Mouse (Mus musculus): ENCODE measurements around the gene Tmem94.
"Not testable (repeated sequence)": the region's sequence is repeated elsewhere in the genome, so short reads cannot be mapped to it uniquely, and the experiment has no call there.

The Tmem94 gene

DNA sequence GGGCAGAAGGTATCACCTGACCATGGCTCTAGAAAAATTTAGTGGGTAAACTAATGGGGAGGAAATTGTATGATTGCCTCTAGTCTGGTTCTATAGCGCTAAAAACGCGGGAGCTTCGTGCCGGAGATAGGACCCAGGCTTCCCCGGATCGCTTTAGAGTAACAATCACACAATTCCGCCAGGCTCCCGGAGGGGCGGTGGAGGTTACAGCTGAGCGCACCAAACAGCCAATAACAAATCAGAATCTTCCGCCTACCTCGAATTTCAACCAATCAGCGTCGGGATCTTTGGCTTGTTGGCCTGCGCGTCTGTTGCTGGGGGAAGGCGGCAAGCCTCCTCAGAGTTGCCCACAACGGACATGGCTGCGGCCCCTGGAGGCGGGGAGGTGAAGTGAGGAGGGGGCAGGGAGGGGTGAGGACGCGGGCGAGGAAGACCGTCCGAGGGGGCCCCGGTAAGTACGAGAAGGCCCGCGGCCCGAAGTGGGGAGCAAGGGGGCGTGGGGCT is at the start of gene Tmem94:
Gene Tmem94 (plus strand): TSS at position 331 of the 504 bp plus-strand sequence.
- peak; percentile 97 for DNase-seq

DNA sequence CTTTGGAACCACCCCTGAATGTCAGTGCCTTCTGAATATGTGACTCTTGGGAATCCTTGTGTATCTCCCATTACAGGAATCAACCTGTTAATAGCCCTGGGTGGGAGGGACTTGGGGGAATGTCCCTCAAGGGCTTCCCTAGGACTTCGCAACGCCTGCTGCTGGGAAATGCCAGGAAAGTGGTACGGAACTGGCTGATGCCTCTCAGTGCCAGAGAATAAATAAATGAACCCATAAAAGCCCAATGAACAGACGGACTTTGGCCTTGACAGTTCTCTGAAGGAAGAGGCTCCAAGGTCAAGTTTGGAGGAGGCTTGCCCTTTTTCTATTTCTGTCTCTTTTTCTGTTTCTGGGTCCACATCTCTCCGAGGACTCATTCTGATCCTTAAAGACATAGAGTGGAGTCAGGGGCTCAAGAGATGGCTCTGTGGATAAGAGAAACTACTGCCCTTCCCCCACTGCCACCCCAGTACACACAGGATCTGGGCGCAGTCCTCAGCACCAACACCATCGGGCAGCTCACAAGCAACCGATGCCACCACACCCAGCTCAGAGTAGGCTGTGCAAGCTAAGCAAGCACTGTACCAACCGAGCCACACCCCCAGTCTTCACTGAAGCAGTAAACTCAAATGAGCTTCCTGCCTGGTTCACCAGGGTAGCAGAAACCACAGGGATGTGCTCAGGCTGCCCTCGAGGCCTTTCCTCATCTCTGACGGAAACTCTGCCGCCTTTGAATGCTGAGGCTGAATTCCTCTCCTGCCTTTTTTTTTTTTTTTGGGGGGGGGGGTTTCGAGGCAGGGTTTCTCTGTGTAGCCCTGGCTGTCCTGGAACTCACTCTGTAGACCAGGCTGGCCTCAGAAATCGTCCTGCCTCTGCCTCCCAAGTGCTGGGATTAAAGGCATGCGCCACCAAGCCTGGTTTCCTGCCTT is 48.6 kb upstream of the Tmem94 start:
- peak; percentile 25 for DNase-seq

DNA sequence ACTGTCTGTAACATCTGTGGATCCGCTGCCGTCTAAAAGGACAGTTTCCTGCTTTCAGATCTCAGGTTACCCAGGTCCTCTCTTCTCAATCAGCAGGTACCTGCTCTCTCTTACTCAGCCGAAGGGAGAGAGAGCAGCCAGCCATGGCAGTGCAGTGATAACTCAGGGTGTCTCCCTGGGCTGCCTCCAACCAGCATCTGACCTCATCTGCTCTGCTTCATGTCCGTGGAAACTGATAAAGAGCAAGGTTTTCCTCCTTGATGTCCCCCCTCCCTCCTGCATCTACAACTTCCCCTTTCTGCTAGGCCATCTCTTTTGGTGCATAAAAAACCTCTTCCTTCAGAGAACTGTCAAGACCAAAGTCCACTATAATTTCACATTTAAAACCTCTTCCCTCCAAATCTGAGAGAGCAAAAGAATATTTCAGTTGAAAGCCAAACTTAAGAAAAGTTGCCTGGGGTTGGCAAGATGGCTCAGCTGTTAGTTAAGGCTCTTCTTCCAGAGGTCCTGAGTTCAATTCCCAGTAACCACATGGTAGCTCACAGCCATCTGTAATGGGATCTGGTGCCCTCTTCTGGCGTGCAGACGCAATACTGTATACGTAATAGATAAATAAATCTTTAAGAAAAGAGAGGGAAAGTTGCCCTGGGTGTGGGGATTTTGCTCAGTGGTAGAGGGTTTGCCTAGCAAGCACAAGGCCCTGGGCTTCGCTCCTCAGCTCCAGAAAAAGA is 47.4 kb upstream of the Tmem94 start:
- peak; percentile 61 for DNase-seq

- DNase-seq = peak; percentile 91
These were observed 42.6 kb upstream of the Tmem94 start for GRCm38 (mm10) chr11:115722638-115723037.

DNA sequence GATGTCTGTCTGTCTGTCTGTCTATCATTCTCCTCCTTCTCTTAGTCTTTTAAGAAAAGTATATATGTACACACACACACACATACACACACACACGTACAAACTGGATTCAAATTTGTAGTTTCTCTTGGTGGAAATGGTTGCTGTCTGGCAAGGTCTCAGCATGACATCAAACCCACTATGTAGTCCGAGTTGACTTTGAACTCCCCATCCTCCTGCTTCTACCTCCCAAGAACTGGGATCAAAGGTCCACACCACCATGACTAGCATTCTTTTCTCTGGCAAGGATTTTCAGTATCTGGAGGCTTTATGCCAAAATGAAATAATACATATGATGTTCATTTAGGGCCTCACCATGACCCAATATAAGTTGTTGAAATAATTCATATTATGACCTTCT is 42.0 kb upstream of the Tmem94 start:
- no peak for DNase-seq

DNA sequence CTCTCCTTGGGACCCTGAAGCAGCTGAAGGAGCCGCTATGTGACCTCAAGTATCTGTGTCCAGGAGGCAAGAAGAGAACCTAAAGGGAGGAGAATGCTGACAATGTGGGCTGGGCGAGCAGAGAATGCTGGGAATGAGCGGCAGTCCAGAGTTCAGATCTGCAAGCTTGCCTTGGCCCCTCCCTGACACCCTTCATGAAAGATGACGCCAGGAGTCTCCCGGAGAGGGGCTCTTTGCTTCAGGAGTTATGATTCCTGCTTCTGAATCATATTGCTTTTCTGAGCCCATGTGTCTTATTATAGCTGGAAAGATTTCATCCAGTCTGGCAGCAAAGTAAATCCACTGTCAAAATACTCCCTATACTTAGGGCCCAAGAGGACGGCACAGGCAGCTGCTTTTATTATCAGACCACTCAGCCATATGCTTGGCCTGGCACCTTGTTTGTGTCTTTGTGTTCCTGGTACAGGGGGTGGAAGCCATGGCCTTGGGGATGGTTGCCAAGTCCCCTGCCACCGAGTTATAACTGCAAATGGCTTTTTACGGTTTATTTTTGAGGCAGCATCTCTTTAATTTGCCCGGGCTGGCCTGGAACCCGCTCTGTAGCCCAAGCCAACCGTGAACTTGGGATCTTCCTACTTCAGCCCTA is 31.1 kb upstream of the Tmem94 start:
- DNase-seq = peak; percentile 40

GRCm38 (mm10) chr11:115737608-115738208 is 27.5 kb upstream of the Tmem94 start:
- no peak for DNase-seq

DNA sequence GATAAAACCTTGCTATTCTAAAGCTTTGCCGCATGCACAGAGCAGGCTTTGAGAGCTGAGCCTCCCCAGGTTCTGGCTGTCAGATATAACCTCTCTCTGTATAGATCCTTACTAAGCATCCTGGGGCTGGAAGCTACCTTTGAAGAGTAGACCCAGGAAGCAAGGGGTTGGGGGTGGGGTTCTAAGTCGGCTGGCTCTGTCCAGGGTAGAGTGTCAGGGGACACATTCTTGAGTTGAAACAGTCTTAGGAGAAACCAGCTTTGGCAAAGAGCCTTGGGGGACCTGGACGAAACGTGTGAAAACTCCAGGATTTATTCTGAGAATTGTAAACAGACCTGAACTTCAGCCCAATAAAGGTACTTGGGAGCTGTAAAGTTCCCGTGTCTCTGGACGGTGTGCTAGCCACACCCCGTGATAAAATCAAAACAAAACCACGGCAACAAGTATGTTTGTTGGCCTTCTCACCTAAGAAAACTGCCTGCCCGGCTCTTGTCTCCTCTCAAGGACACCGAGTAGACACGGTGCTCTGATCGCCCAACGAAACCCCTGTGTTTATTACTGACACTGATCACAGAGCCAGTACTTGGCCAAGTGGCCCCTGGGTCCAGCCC is 26.9 kb upstream of the Tmem94 start:
- DNase-seq = peak; percentile 34

DNA sequence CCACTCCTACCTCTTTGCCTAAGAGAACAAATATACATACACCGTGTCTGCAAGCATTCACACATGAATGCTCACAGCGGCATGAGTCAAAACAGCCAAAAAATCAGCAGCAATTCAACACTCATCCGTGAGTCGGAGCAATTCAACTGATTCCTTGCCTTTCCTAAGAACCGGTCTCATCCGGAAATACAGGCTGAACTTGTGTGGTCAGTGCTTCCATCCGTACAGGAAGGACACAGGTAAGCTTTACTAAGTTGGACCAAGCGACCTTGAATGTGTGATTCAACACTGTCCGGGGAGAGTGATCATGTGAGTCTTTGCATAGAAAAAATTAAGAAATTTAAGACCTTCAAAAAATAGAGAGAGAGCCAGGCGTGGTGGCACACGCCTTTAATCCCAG is 24.2 kb upstream of the Tmem94 start:
- DNase-seq = peak; percentile 54

GRCm38 (mm10) chr11:115742926-115743325 is 22.3 kb upstream of the Tmem94 start:
- DNase-seq = peak; percentile 12

- no peak for DNase-seq
These were observed 20.8 kb upstream of the Tmem94 start for GRCm38 (mm10) chr11:115744385-115744784.

DNA sequence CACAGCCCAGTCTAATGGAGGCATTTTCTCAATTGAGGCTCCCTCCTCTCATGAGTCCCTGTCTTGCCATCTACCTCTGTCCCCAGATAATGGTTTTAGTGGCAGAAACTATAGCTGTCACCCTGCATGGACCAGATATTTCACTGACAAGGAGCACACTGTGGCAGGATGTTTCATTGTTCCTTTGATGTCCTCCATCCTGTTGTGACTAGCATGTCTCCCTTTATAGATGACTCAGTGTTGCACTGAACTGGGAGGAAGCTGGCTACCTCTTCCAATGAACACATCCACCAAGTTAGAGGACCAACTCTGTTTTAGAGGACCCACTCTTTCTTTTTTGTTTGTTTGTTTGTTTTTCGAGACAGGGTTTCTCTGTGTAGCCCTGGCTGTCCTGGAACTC is 19.1 kb upstream of the Tmem94 start:
- no peak for DNase-seq

DNA sequence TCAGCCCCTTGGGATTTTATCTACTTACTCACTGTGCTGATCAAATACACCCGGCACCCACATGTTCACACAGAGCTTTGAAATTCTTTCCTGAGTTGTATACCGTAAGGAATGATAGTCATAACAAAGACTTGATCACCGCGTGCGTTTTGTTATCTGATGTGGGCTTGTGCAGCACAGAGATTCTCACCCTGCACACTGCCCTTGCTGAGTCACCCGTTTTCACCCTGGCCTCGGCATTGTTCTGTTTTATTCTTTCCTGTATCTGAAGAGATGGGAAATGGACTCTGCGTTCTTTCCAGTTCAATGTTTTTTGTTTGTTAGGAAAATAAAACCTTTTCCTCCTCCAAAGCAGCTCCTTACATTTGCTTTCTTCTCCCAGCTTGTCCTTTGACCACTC is 18.5 kb upstream of the Tmem94 start:
- DNase-seq = no peak

- no peak for DNase-seq
These were observed 17.9 kb upstream of the Tmem94 start for GRCm38 (mm10) chr11:115747351-115747750.

DNA sequence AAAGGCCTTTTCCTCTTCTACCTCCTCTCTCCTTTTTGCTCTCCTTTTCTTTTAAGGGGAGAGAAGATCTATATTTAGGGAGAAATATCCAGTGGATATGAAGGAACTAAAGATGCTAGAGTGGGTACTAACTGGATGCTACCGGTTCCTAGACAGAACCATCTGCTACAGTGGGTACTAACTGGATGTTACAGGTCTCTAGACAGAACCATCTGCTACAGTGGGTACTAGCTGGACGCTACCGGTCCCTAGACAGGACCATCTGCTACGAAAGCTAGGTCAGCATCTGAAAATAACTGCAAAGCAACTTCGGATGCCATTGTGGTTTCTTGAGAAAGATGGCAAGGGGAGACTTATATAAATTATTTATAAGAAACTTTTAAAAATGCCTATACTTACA is 15.4 kb upstream of the Tmem94 start:
- DNase-seq = no peak

- DNase-seq = peak; percentile 4
These were observed 13.5 kb upstream of the Tmem94 start for GRCm38 (mm10) chr11:115751725-115752124.

- no peak for DNase-seq
These were observed 12.6 kb upstream of the Tmem94 start for GRCm38 (mm10) chr11:115752653-115753052.

DNA sequence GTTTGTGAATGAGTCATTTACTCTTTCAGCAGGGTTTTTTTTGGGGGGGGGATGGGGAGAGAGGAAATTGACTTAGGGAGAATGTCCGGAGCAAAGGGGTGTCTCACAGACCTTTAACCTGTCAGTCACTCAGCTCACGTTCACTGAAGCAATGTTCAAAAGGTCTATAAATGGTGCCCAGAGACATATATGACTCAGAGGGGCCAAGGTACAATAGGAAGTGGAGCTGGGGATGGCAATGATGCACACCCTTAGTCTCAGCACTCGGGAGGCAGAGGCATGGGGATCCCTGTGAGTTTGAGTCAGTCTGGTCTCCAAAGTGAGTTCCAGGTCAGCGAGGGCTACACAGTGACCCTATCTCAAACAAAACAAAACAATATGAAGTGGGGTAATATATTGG is 11.7 kb upstream of the Tmem94 start:
- DNase-seq = no peak

- DNase-seq = not testable (repeated sequence)
These were observed 3.1 kb upstream of the Tmem94 start for GRCm38 (mm10) chr11:115762176-115762575.

DNA sequence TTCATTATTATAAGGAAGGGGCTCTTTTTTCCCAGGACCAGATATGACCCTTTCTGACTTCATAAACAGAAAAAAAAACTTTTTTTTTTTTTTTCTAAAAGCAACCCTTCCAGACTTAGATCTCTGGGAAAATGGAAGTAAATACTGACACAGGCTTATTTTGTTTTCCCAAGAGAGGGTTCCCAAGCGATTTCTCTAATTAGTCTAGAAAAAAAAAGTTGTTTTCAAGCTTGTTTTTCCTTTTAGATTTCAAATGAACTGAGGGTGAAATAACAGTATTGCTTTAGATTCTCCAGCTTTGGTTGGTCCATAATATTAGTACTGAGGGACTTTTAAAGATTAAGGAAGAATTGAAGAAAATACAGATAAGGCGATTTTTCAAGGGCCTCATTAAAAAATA is 535 bp upstream of the Tmem94 start:
- no peak for DNase-seq

DNA sequence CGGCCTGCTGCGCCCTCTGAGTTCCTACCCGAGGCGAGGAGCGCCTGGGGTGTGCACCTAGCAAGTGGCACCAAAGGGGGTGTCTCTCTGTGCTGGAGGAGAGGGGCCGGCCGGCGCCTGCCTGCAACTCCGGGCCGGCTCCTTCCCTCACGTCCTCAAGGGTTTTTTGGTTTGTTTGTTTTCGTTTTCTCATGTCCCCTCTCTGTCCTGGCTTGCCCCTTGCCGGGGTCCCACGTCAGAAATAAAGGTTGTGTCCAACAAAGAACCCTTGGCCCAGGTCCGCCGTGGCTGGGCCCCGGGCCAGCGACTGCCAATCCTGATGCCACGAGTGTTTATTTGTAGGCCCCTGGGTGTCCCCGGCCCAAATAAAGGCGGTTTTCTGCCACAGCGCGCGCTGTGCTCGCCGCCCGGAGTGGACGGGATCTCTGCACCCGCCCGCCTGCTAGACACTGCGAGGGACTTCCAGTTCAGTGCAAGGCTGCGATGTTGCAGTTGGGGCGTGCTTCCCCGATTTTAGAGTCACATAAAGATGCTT is 441 bp downstream of the Tmem94 start:
- DNase-seq = peak; percentile 73

GRCm38 (mm10) chr11:115766356-115766943 is 1.2 kb downstream of the Tmem94 start:
- peak; percentile 72 for DNase-seq
